Mouse (Mus musculus): Measurements from ENCODE around the gene Cdca7l. TPM values are rescaled to one million over a fixed set of nuclear protein-coding genes. Genes with fewer than 3 reads are reported as not detected.
"Not testable (repeated sequence)": the region's sequence is repeated elsewhere in the genome, so short reads cannot be mapped to it uniquely, and the experiment has no call there.

Gene Cdca7l
- polyA plus RNA-seq, 1 experiment from 2014 or later: 3.3 TPM

DNA sequence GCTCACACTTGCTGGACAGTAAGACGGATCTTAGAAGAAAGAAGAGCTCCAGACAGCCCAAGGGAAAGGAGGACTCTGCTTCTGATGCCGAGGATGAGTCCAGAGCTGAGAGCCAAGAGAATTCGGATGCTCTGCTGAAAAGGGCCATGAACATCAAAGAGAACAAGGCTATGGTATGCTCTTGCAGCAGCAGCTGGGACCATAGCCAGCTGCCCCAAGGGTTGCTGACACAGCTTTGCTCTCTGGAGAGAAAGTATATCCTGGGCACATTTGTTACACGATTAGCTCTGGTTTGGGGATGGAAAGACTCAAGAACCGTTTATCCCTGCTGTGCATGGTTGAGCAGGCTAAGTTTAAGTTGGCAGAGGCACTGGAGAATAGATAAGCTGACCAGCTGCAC lies 68.2 kb downstream of the Cdca7l start:
- no peak overlapping the region for H3K9ac ChIP-seq
- H3K36me3 ChIP-seq: no peaks in the 10 kb centered on the region
- H3K4me1 ChIP-seq (replicated peaks): no peaks in the 10 kb centered on the region
- no peaks in the 10 kb centered on the region for H3K27me3 ChIP-seq
- 0 out of 2 replicates have a peak, but pooled peaks cover 4% of the 10 kb centered on the region for H3K9me3 ChIP-seq
- ATAC-seq (ENCODE audit: low read depth): peak; percentile 32; the same call in 1 of the 2 replicates
- no peak overlapping the region for H3K4me3 ChIP-seq
- H3K4me2 ChIP-seq: no peak overlapping the region
- 70% methylated on average over 5 of the region's 5 CpGs for WGBS
- H3K27ac ChIP-seq (replicated peaks): no peak overlapping the region

- no peak overlapping the region for H3K27ac ChIP-seq (replicated peaks)
- no peak for ATAC-seq (ENCODE audit: low read depth)
- H3K9me3 ChIP-seq: no peaks in the 10 kb centered on the region
- H3K4me3 ChIP-seq: no peak overlapping the region
- no peak overlapping the region for H3K9ac ChIP-seq
- no peaks in the 10 kb centered on the region for H3K36me3 ChIP-seq
- H3K4me1 ChIP-seq (replicated peaks): no peaks in the 10 kb centered on the region
- no peaks in the 10 kb centered on the region for H3K27me3 ChIP-seq
- no peak overlapping the region for H3K4me2 ChIP-seq
- WGBS: 92% methylated on average over 13 of the region's 13 CpGs
These were observed 74.3 kb downstream of the Cdca7l start for GRCm38 (mm10) chr12:117878341-117878740.

DNA sequence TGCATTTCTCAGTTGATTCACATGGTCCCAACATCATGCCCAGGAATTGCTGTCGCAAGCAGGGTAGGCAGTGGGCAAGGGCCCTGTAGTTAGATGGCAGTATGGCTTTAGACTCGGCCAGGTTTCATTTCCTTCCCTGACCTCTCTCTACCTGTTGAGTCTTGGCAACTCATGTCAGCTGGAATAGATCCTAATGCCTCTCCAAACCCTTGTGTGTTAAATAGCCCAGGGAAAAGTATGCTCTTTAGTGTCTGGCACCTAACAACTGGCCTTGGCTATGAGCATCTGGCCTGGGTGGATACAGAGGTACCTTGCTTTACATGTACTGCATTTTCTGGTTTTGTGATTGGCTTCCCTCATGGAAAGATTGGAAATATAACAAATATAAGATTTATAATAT lies 80.5 kb downstream of the Cdca7l start:
- Histone ChIP-seq H3K36me3 (no peaks in the 10 kb centered on the region), H3K27me3 (no peaks in the 10 kb centered on the region), H3K4me3 (no peak overlapping the region), H3K4me1 (replicated peaks) (no peaks in the 10 kb centered on the region), H3K27ac (replicated peaks) (no peak overlapping the region), H3K9me3 (no peaks in the 10 kb centered on the region), H3K4me2 (no peak overlapping the region), H3K9ac (no peak overlapping the region)
- 95% methylated on average over 2 of the region's 2 CpGs for WGBS
- ATAC-seq (ENCODE audit: low read depth): no peak

- no peak for ATAC-seq (ENCODE audit: low read depth)
- Histone ChIP-seq H3K27me3 (no peaks in the 10 kb centered on the region), H3K27ac (replicated peaks) (no peak overlapping the region), H3K4me3 (no peak overlapping the region), H3K9ac (no peak overlapping the region), H3K4me1 (replicated peaks) (no peaks in the 10 kb centered on the region), H3K4me2 (no peak overlapping the region), H3K36me3 (no peaks in the 10 kb centered on the region), H3K9me3 (no peaks in the 10 kb centered on the region)
- WGBS: 83% methylated on average over 3 of the region's 3 CpGs
These were observed 83.3 kb downstream of the Cdca7l start for GRCm38 (mm10) chr12:117887422-117887821.

DNA sequence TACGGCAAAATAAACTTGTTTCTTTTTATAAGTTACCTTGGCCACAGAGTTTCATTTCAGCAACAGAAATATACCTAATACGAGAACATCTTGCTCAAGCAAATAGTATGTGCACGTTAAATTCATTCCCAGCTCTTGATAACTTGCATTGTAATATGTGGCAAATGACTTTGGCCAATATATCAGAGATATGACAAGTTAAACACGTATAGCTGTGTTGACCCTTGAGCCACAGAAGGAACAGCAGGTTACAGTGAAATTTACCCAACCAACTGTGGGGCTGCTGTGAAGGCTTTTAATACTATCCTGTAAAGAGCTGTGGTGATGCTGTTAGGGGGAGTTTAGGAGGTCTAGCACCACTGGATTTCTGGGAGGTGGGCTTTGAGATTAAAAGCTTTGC lies 96.7 kb downstream of the Cdca7l start:
- not testable (repeated sequence) for H3K4me2 ChIP-seq; ATAC-seq (ENCODE audit: low read depth); H3K4me1 ChIP-seq (replicated peaks); H3K9me3 ChIP-seq; H3K36me3 ChIP-seq; H3K9ac ChIP-seq; H3K27ac ChIP-seq (replicated peaks); H3K27me3 ChIP-seq; H3K4me3 ChIP-seq
- 88% methylated on average over 1 of the region's 4 CpGs for WGBS

GRCm38 (mm10) chr12:117901352-117901751 lies 97.3 kb downstream of the Cdca7l start:
- WGBS: 60% methylated on average over 2 of the region's 4 CpGs
- not testable (repeated sequence) for ATAC-seq (ENCODE audit: low read depth); H3K4me3 ChIP-seq; H3K4me2 ChIP-seq; H3K9me3 ChIP-seq; H3K36me3 ChIP-seq; H3K27me3 ChIP-seq; H3K4me1 ChIP-seq (replicated peaks); H3K9ac ChIP-seq; H3K27ac ChIP-seq (replicated peaks)

- Histone ChIP-seq H3K4me1 (replicated peaks) (no peaks in the 10 kb centered on the region), H3K9ac (no peak overlapping the region), H3K27ac (replicated peaks) (no peak overlapping the region), H3K4me2 (no peak overlapping the region), H3K36me3 (no peaks in the 10 kb centered on the region), H3K9me3 (no peaks in the 10 kb centered on the region), H3K27me3 (no peaks in the 10 kb centered on the region), H3K4me3 (no peak overlapping the region)
- no peak for ATAC-seq (ENCODE audit: low read depth)
- 93% methylated on average over 8 of the region's 8 CpGs for WGBS
These were observed 99.6 kb downstream of the Cdca7l start for GRCm38 (mm10) chr12:117903671-117904070.

- H3K27ac ChIP-seq (replicated peaks); H3K9me3 ChIP-seq; ATAC-seq (ENCODE audit: low read depth); H3K36me3 ChIP-seq; H3K4me2 ChIP-seq; H3K27me3 ChIP-seq; H3K9ac ChIP-seq; H3K4me3 ChIP-seq; H3K4me1 ChIP-seq (replicated peaks): not testable (repeated sequence)
- 83% methylated on average over 4 of the region's 4 CpGs for WGBS
These were observed 101.2 kb downstream of the Cdca7l start for GRCm38 (mm10) chr12:117905232-117905840.

DNA sequence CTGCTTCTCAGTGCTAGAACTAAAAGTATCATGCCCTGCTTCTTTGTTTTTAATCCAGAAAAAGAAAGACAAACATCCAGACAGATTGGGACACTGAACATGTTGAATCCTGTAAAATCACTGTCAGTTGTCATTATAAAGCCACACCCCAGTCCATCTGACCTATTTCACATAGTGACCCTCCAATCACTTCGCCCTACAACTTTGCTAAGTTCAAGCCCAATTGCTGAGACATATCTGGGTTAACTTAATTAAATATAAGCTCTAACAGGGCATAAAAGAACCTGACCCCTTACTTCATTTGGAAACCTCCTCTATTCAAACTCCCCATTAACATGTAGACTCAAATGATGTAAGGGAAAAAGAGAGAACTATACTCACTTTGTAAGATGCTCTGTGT lies 107.3 kb downstream of the Cdca7l start:
- 78% methylated on average over 1 of the region's 1 CpGs for WGBS
- no peak for ATAC-seq (ENCODE audit: low read depth)

DNA sequence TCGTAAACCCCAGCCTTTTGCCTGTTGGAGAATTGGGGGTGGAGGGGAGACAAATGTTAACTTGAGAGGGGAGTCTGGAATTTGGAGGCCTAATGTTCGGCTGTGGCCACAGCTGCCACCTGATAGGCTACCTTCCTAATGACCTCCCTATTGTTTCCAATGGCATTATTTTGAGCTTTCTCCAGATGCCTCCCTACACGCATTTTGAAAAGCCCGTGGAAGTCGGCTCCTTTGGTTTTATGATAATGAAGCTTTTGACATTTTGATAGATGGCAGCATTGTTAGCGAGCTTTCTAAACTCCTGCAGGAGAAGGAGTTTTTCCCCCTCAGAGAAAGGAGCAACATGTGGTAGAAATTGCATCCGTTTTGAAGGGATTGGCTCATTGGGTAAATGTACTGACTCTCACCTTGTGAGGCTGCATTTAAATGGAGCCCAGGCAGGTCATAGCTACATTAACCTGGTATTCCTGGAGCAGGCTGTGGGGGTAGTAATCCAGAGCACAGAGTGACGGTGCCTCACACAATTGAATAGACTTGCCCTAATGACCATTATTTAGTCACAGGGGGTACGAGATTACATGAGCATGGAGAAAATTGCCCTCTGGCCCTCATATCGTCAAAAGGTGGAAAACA lies 110.6 kb downstream of the Cdca7l start:
- no peaks in the 10 kb centered on the region for H3K9me3 ChIP-seq
- H3K27me3 ChIP-seq: 0 out of 2 replicates have a peak, but pooled peaks cover 4% of the 10 kb centered on the region
- no peak overlapping the region for H3K9ac ChIP-seq
- H3K36me3 ChIP-seq: no peaks in the 10 kb centered on the region
- no peak overlapping the region for H3K27ac ChIP-seq (replicated peaks)
- peaks cover 25% of the 10 kb centered on the region for H3K4me1 ChIP-seq (replicated peaks)
- 3% methylated on average over 10 of the region's 10 CpGs for WGBS
- no peak for ATAC-seq (ENCODE audit: low read depth)
- H3K4me2 ChIP-seq: no peak overlapping the region
- H3K4me3 ChIP-seq: no peak overlapping the region

More for the DNA sequence above, 107.3 kb downstream of the Cdca7l start:
- Histone ChIP-seq H3K36me3 (no peaks in the 10 kb centered on the region), H3K4me1 (replicated peaks) (peaks cover 20% of the 10 kb centered on the region), H3K9ac (no peak overlapping the region), H3K4me2 (no peak overlapping the region), H3K9me3 (no peaks in the 10 kb centered on the region), H3K27ac (replicated peaks) (no peak overlapping the region), H3K27me3 (0 out of 2 replicates have a peak, but pooled peaks cover 4% of the 10 kb centered on the region), H3K4me3 (no peak overlapping the region)

DNA sequence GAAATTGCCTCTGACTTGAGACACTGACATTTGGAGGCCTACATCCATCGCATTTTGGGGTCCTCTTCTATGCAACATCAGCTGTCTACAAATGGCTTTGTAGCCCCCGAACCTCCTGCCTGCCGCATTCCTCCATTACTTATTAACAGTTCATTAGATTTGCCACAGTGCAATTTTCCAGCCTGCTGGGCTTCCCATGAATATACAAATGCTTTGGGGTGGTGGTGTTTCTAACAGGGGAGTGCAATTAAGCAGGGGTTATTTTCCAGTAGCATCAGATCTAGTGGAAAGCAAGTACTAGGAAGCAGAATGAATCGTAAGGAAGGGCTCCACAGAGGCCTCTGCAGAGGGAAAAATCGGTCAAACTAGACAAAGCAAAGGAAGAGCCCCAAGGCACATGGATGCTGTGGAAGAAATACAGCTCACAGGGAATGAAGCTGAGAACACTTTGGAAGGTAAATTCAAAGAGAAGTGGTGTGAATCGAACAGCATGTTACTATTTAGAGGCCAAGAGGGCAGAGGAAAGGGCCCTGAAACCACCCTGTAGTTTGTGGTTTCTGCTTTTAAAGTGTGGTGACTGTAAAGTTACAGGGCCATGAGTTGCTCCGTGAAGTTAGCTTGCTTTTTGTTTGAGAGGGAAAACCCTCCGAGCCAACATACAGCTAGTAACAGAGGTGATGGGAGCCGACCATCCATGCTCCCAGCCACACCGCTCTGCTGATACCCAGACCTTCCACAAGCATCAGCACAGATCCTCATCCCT lies 111.9 kb downstream of the Cdca7l start:
- H3K27ac ChIP-seq (replicated peaks): no peak overlapping the region; the same call in 1 of the 2 replicates
- peaks cover 25% of the 10 kb centered on the region for H3K4me1 ChIP-seq (replicated peaks)
- no peaks in the 10 kb centered on the region for H3K9me3 ChIP-seq
- WGBS: 26% methylated on average over 10 of the region's 10 CpGs
- no peak overlapping the region for H3K4me3 ChIP-seq
- 0 out of 2 replicates have a peak, but pooled peaks cover 4% of the 10 kb centered on the region for H3K27me3 ChIP-seq
- no peak overlapping the region for H3K9ac ChIP-seq
- peak; percentile 40; the same call in 1 of the 2 replicates for ATAC-seq (ENCODE audit: low read depth)
- no peaks in the 10 kb centered on the region for H3K36me3 ChIP-seq
- H3K4me2 ChIP-seq: no peak overlapping the region
